Mouse (Mus musculus) G1E (cell line): ENCODE measurements at regions not wholly inside any gene's neighbourhood (a gene's known extent, or its start where the extent isn't known, plus 50 kb on each side); places are given as distances from the start of the nearest gene placed in this dataset.

Experiments
- ATAC-seq: 2 replicates; pipeline ENCODE4 v1.8.0; 2016; ENCODE audit warnings: mild to moderate bottlenecking; ENCODE audit not compliant: insufficient number of reproducible peaks, poor library complexity, low FRiP score, severe bottlenecking; ENCODE audit errors: extremely low read depth
- DNase-seq: peaks from one replicate; pipeline ENCODE4 v3.0.0; 2012; ENCODE audit warnings: low spot score
- H3K27me3 ChIP-seq: 2 replicates; pipeline ENCODE4 v1.6.1; 2012; ENCODE audit warnings: mild to moderate bottlenecking, low read length, inconsistent platforms; ENCODE audit not compliant: insufficient read depth
- H3K36me3 ChIP-seq: replicated peaks from 2 replicates; pipeline ENCODE3; 2012; ENCODE audit warnings: mild to moderate bottlenecking, inconsistent platforms
- H3K4me1 ChIP-seq: 2 replicates; pipeline ENCODE4 v1.6.1; 2012; ENCODE audit warnings: low read depth, low read length, inconsistent platforms, mixed read lengths; ENCODE audit not compliant: insufficient read depth
- H3K4me3 ChIP-seq: 2 replicates; pipeline ENCODE4 v1.5.1; 2012; ENCODE audit warnings: low read depth, mild to moderate bottlenecking, inconsistent platforms, low read length, moderate library complexity, mixed read lengths
- H3K9me3 ChIP-seq: replicated peaks from 2 replicates; pipeline ENCODE4 v1.6.1; 2012; ENCODE audit warnings: inconsistent platforms
- CTCF ChIP-seq: IDR thresholded peaks from 2 replicates; pipeline ENCODE4 v1.5.1; 2012; ENCODE audit warnings: low read depth, low read length, inconsistent platforms, mixed read lengths
- GATA1 ChIP-seq: IDR thresholded peaks from 2 replicates; pipeline ENCODE4 v1.6.1; 2012; ENCODE audit warnings: borderline replicate concordance, low read length, inconsistent platforms, mixed read lengths
- GATA2 ChIP-seq: IDR thresholded peaks from 2 replicates; pipeline ENCODE4 v1.6.1; 2012; ENCODE audit warnings: low read depth, low read length, inconsistent platforms, borderline replicate concordance
- POLR2AphosphoS5 ChIP-seq: IDR thresholded peaks from 2 replicates; pipeline ENCODE4 v1.6.1; 2012; ENCODE audit warnings: low read depth, low read length, inconsistent platforms; ENCODE audit not compliant: insufficient replicate concordance
- TAL1 ChIP-seq: conservative IDR thresholded peaks from 2 replicates; pipeline ENCODE4 v1.6.1; 2012; ENCODE audit warnings: low read depth, low read length, inconsistent platforms, mixed read lengths

GRCm38 (mm10) chr13:97423911-97424310 lies 183.0 kb downstream of the Enc1 start:
- peaks cover 51% of the 10 kb centered on the region for H3K27me3 ChIP-seq
- TF ChIP-seq CTCF (no peak), GATA2 (no peak), POLR2AphosphoS5 (no peak), GATA1 (no peak), TAL1 (no peak)
- H3K36me3 ChIP-seq, result no peaks in the 10 kb centered on the region
- H3K4me3 ChIP-seq, result no peak overlapping the region
- ATAC-seq (no peak), DNase-seq (no peak)
- H3K4me1 ChIP-seq, result peaks cover 6% of the 10 kb centered on the region
- H3K9me3 ChIP-seq, result no peaks in the 10 kb centered on the region

GRCm38 (mm10) chr13:97423298-97423817 lies 182.5 kb downstream of the Enc1 start:
- DNase-seq (no peak), ATAC-seq (no peak)
- Histone ChIP-seq H3K36me3 (no peaks in the 10 kb centered on the region), H3K4me1 (peaks cover 3% of the 10 kb centered on the region), H3K27me3 (peaks cover 51% of the 10 kb centered on the region), H3K9me3 (no peaks in the 10 kb centered on the region), H3K4me3 (no peak overlapping the region)
- TF ChIP-seq CTCF (no peak), TAL1 (no peak), POLR2AphosphoS5 (no peak), GATA2 (no peak), GATA1 (no peak)

DNA sequence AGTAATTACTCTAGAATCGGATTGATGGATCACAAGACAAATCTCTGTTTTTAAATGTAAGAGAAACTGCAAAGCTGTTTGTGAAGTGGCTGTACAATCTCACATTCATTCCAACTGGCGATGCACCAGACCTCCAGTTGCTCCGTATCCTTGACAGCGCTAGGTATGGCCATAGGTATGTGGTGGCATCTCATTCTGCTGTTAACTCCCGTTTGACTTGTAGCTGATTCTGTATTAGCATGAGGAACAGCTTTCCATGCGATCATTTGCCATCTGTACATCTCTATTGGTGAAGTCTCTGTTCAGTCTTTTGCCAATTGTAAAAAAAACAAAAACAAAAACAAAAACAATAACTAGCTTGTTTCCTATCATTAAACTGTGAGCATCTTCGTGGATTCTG lies 182.0 kb downstream of the Enc1 start:
- TF ChIP-seq TAL1 (no peak), GATA2 (no peak), CTCF (no peak), GATA1 (no peak), POLR2AphosphoS5 (no peak)
- peaks cover 51% of the 10 kb centered on the region for H3K27me3 ChIP-seq
- no peaks in the 10 kb centered on the region for H3K36me3 ChIP-seq
- no peaks in the 10 kb centered on the region for H3K9me3 ChIP-seq
- ATAC-seq (no peak), DNase-seq (no peak)
- no peak overlapping the region for H3K4me3 ChIP-seq
- peaks cover 3% of the 10 kb centered on the region for H3K4me1 ChIP-seq

- Histone ChIP-seq H3K9me3 (no peaks in the 10 kb centered on the region), H3K4me1 (no peaks in the 10 kb centered on the region), H3K36me3 (no peaks in the 10 kb centered on the region), H3K4me3 (no peak overlapping the region), H3K27me3 (peaks cover 56% of the 10 kb centered on the region)
- TF ChIP-seq CTCF (no peak), POLR2AphosphoS5 (no peak), GATA2 (no peak), GATA1 (no peak)
- DNase-seq (no peak), ATAC-seq (no peak)
Observed at GRCm38 (mm10) chr13:97421831-97422230, 180.9 kb downstream of the Enc1 start.

DNA sequence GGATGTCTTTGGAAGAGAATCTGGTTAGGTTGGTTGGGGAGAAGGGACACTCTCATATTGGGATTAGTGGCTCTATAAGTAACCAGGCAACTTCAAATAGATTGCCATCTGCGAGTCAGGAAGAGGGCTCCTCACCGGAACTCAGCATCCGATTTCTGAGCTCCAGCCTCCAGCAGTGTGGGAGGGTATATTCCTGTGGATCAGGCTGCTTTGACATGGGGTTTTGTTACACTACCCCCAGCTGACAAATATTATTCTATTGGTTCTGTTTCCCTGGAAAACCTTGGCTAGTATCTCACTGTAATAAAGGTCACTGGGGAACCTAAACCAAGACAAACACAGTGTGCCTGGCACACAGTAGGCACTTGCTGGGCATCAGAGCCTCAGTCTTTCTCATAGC lies 179.9 kb downstream of the Enc1 start:
- TF ChIP-seq GATA2 (no peak), TAL1 (no peak), POLR2AphosphoS5 (no peak)
- Histone ChIP-seq H3K9me3 (no peaks in the 10 kb centered on the region), H3K4me1 (no peaks in the 10 kb centered on the region), H3K4me3 (no peak overlapping the region), H3K27me3 (peaks cover 53% of the 10 kb centered on the region), H3K36me3 (no peaks in the 10 kb centered on the region)
- DNase-seq (no peak), ATAC-seq (no peak)

DNA sequence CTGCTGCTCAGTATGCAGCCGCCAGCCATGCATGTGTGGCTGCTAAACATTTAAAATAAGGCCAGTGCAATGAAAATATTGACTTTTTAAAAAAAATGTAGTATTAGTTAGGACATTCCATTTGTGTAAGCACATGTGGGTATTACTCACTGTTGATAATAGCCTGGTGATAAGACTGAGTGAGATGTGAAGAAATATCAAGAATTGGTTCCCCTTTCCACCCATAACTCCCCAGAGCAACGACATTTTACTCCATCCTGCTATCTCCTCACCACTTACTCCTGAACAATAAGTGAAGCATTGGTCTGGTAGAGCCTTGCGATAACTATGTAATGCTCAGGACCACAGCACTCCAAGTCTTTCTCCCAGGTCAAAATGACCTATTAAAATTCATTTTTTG lies 178.2 kb downstream of the Enc1 start:
- ATAC-seq (no peak), DNase-seq (no peak)
- H3K4me3 ChIP-seq, result no peak overlapping the region
- no peaks in the 10 kb centered on the region for H3K36me3 ChIP-seq
- H3K27me3 ChIP-seq, result peaks cover 42% of the 10 kb centered on the region
- no peaks in the 10 kb centered on the region for H3K4me1 ChIP-seq
- no peaks in the 10 kb centered on the region for H3K9me3 ChIP-seq
- no peak for TF ChIP-seq GATA2
- no peak for TF ChIP-seq TAL1
- TF ChIP-seq POLR2AphosphoS5, result no peak
- no peak for TF ChIP-seq CTCF
- no peak for TF ChIP-seq GATA1

- Histone ChIP-seq H3K4me1 (no peaks in the 10 kb centered on the region), H3K9me3 (no peaks in the 10 kb centered on the region), H3K4me3 (no peak overlapping the region), H3K27me3 (peaks cover 43% of the 10 kb centered on the region), H3K36me3 (no peaks in the 10 kb centered on the region)
- DNase-seq (no peak), ATAC-seq (no peak)
- no peak for TF ChIP-seq TAL1
Observed at GRCm38 (mm10) chr13:97418681-97419080, 177.8 kb downstream of the Enc1 start.

- H3K9me3 ChIP-seq, result no peaks in the 10 kb centered on the region
- H3K4me1 ChIP-seq, result no peaks in the 10 kb centered on the region
- no peak for TF ChIP-seq GATA1
- no peak for TF ChIP-seq TAL1
- no peak for TF ChIP-seq POLR2AphosphoS5
- ATAC-seq (no peak), DNase-seq (no peak)
- H3K4me3 ChIP-seq, result no peak overlapping the region
- peaks cover 44% of the 10 kb centered on the region for H3K27me3 ChIP-seq
- no peaks in the 10 kb centered on the region for H3K36me3 ChIP-seq
Observed at GRCm38 (mm10) chr13:97418081-97418480, 177.2 kb downstream of the Enc1 start.
